Mouse (Mus musculus) limb, embryonic 11.5 days (tissue): ENCODE measurements around the gene Dnaaf5. TPM values are rescaled to one million over a fixed set of nuclear protein-coding genes. Genes with fewer than 3 reads are reported as not detected.

ENCODE experiments used
- ATAC-seq: fragments of 200-750 bp; cut with Nextera tagmentation; 2 replicates; pipeline ENCODE4 v1.8.0; 2017; ENCODE audit warnings: low read depth; ENCODE audit not compliant: insufficient number of reproducible peaks, low FRiP score, low TSS enrichment
- DNase-seq: peaks from one replicate; pipeline ENCODE4 v3.0.0-alpha.2; 2015; ENCODE audit warnings: low spot score
- H3K27ac ChIP-seq: fragments of 300-500 bp; sonication (generic); replicated peaks from 2 replicates; pipeline ENCODE4 v1.5.1; 2014; ENCODE audit warnings: low read depth, mild to moderate bottlenecking, low read length
- H3K27me3 ChIP-seq: fragments of 300-500 bp; sonication (generic); 2 replicates; pipeline ENCODE4 v1.6.1; 2014; ENCODE audit warnings: mild to moderate bottlenecking, low read length, mixed read lengths; ENCODE audit not compliant: control insufficient read depth, insufficient read depth
- H3K36me3 ChIP-seq: fragments of 300-500 bp; sonication (generic); 2 replicates; pipeline ENCODE4 v1.6.1; 2014; ENCODE audit warnings: mild to moderate bottlenecking, low read length, moderate library complexity, mixed read lengths; ENCODE audit not compliant: control insufficient read depth, insufficient read depth
- H3K4me1 ChIP-seq: fragments of 300-500 bp; sonication (generic); 2 replicates; pipeline ENCODE4 v1.6.1; 2014; ENCODE audit warnings: low read length, mixed read lengths; ENCODE audit not compliant: control insufficient read depth, insufficient read depth
- H3K4me2 ChIP-seq: fragments of 300-500 bp; sonication (generic); 2 replicates; pipeline ENCODE4 v1.6.1; 2014; ENCODE audit warnings: low read depth, mild to moderate bottlenecking, moderate library complexity; ENCODE audit not compliant: severe bottlenecking
- H3K4me3 ChIP-seq: fragments of 300-500 bp; sonication (generic); 2 replicates; pipeline ENCODE4 v1.5.1; 2014; ENCODE audit warnings: low read depth, low read length
- H3K9ac ChIP-seq: fragments of 300-500 bp; sonication (generic); 2 replicates; pipeline ENCODE4 v1.6.1; 2014; ENCODE audit warnings: mild to moderate bottlenecking, low read length
- H3K9me3 ChIP-seq: fragments of 300-500 bp; sonication (generic); 2 replicates; pipeline ENCODE4 v1.6.1; 2016; ENCODE audit warnings: low read length; ENCODE audit not compliant: control insufficient read depth
- WGBS: fragments of 180-500 bp; shearing (Covaris S2); extraction: QIAGEN DNeasy Blood & Tissue Kit; methylation state at CpG from one replicate; pipeline ENCODE4 v1.1.7; 2014; 5-methylcytosine and 5-hydroxymethylcytosine counted together
- polyA plus RNA-seq: library from polyadenylated mRNA; unstranded; fragments of >200 nt; fragmentation: Nextera tagmentation; extraction: Ambion mirVana; gene quantifications from 2 replicates; pipeline ENCODE4 v1.2.1, GENCODE M21; 2014

Dnaaf5 gene
- polyA plus RNA-seq, 1 experiment from 2014 or later, result 11.0 TPM

DNA sequence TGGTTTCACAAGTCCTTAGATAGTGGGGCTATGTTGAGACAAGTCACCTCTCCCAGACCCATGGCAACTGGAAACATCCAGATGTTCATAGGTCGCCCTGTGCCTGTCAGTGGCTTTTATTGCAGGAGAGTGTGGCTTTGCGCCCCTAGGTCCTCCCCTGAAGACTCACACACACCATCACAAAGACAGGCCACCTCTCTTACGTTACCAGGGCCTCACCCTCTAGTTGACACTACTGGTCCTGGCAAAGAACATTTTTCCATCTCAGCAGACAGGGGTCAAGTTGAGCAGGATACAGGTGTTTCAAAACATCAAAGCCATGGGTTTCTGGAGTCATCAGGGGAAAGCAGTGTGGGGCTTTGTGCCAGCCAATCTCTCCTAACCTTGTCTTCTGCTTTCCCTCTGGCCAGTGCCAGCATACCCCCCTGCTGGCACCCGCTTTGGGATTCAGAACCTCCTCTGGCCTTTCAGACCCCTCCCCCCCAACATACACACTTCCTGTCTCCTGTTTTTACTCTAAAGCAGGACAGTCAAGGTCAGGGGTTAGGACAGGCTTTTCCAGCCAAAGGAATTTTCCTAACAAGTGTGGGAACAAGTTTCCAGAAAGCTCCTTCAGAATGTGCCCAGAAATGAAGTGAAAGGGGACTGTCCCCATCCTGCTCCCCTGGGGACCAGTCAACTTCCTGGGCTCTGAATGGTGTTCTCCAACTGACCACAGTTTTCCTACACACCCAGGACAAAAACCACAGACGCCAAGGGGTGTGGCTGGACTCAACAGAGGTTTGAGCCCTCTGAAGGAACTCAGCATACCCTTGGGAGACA, 31.7 kb upstream of the Dnaaf5 start:
- H3K9ac ChIP-seq, result no peak overlapping the region
- no peak overlapping the region for H3K4me3 ChIP-seq
- ATAC-seq (no peak), DNase-seq (no peak)
- no peaks in the 10 kb centered on the region for H3K9me3 ChIP-seq
- WGBS, result 69% methylated on average over 5 of the region's 5 CpGs
- no peak overlapping the region for H3K4me2 ChIP-seq
- no peak overlapping the region for H3K27ac ChIP-seq
- H3K36me3 ChIP-seq, result no peaks in the 10 kb centered on the region
- H3K4me1 ChIP-seq, result peaks cover 4% of the 10 kb centered on the region; the same call in 1 of the 2 replicates
- H3K27me3 ChIP-seq, result no peaks in the 10 kb centered on the region

DNA sequence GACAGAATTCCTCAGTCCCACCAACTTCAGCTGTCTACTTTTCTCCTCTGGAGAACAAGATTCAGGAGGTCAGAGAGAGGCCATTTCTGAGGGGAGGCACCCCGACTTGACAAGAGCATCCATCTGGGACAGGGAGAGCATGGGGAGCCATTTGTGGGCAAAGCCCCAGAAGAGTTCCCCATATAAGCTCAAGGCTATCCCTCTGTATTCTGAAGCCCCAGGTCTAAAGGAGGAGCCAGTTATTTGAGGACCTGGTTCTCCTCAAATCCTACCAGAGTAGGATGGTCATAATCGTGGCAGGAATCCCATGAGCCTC, 31.1 kb upstream of the Dnaaf5 start:
- no peaks in the 10 kb centered on the region for H3K27me3 ChIP-seq
- no peak overlapping the region for H3K4me2 ChIP-seq
- no peak overlapping the region for H3K27ac ChIP-seq
- no peak for DNase-seq
- no peak overlapping the region for H3K9ac ChIP-seq
- no peaks in the 10 kb centered on the region for H3K9me3 ChIP-seq
- ATAC-seq, result no peak
- no peak overlapping the region for H3K4me3 ChIP-seq
- WGBS, result 55% methylated on average over 2 of the region's 2 CpGs
- no peaks in the 10 kb centered on the region for H3K36me3 ChIP-seq
- H3K4me1 ChIP-seq, result peaks cover 4% of the 10 kb centered on the region; the same call in 1 of the 2 replicates

DNA sequence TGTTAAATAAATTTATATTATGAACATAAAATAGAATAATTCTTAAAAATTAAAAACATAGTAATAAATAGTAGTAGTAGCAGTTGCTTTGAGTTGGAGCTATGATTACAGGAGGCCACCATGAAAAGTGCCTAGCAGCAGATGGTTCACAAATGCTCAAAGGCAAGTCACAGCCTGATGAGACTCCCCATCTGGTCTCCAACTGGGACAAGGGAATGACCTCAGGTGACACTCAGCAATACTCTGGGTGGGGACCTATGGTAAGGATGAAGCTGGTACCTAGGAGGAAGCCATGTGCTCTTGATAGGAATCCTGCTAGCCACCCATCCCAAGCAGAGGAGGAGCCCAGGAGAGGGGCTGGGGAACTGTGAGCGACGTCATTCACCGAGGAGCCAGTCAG, 24.3 kb upstream of the Dnaaf5 start:
- peaks cover 8% of the 10 kb centered on the region for H3K27me3 ChIP-seq
- no peaks in the 10 kb centered on the region; the same call in 1 of the 2 replicates for H3K36me3 ChIP-seq
- no peak overlapping the region for H3K4me3 ChIP-seq
- no peak for ATAC-seq
- H3K27ac ChIP-seq, result no peak overlapping the region
- H3K4me1 ChIP-seq, result 0 out of 2 replicates have a peak, but pooled peaks cover 3% of the 10 kb centered on the region
- H3K4me2 ChIP-seq, result no peak overlapping the region
- 66% methylated on average over 3 of the region's 3 CpGs for WGBS
- H3K9me3 ChIP-seq, result no peaks in the 10 kb centered on the region
- H3K9ac ChIP-seq, result no peak overlapping the region
- no peak for DNase-seq

- 0 out of 2 replicates have a peak, but pooled peaks cover 3% of the 10 kb centered on the region for H3K4me1 ChIP-seq
- no peaks in the 10 kb centered on the region; the same call in 1 of the 2 replicates for H3K36me3 ChIP-seq
- peaks cover 8% of the 10 kb centered on the region for H3K27me3 ChIP-seq
- 44% methylated on average over 12 of the region's 12 CpGs for WGBS
- H3K4me2 ChIP-seq, result peak overlapping the region; percentile 97
- no peaks in the 10 kb centered on the region for H3K9me3 ChIP-seq
- DNase-seq (no peak), ATAC-seq (no peak)
- no peak overlapping the region for H3K27ac ChIP-seq
- H3K9ac ChIP-seq, result no peak overlapping the region
- peak overlapping the region; percentile 50; the same call in 1 of the 2 replicates for H3K4me3 ChIP-seq
Measured at GRCm38 (mm10) chr5:139128476-139129065, 21.5 kb upstream of the Dnaaf5 start.

DNA sequence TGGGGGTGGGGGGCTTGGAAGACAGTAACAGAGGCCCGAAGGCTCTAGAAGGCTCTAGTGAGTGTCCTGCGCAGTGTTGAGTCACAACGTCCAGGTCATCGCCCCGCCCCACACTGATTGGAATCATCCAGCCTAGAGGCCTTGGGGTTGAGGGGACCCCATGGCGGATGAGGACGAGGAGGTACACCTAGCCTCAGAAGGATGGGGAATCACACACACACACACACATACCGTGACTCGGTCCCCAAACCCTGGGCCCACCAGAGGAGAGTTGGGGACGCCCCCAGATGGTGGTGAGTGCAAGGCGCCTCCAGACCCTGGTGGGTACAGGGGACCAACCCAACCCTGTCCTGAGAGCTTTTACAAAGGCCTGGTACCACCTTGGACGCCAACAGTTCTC, 20.9 kb upstream of the Dnaaf5 start:
- no peak overlapping the region for H3K27ac ChIP-seq

GRCm38 (mm10) chr5:139129572-139130151, 20.4 kb upstream of the Dnaaf5 start:
- Histone ChIP-seq H3K27me3 (peaks cover 8% of the 10 kb centered on the region), H3K4me2 (peak overlapping the region; percentile 97), H3K4me1 (0 out of 2 replicates have a peak, but pooled peaks cover 3% of the 10 kb centered on the region), H3K27ac (no peak overlapping the region), H3K36me3 (no peaks in the 10 kb centered on the region; the same call in 1 of the 2 replicates), H3K9ac (peak overlapping the region; percentile 59), H3K4me3 (peak overlapping the region; percentile 50), H3K9me3 (no peaks in the 10 kb centered on the region)
- peak; percentile 51; the same call in 1 of the 2 replicates for ATAC-seq
- DNase-seq, result peak; percentile 35
- 4% methylated on average over 35 of the region's 55 CpGs for WGBS

More for the DNA sequence above, 20.9 kb upstream of the Dnaaf5 start:
- Histone ChIP-seq H3K27me3 (peaks cover 8% of the 10 kb centered on the region), H3K4me3 (peak overlapping the region; percentile 50), H3K4me2 (peak overlapping the region; percentile 97), H3K9me3 (no peaks in the 10 kb centered on the region), H3K4me1 (0 out of 2 replicates have a peak, but pooled peaks cover 3% of the 10 kb centered on the region), H3K36me3 (no peaks in the 10 kb centered on the region; the same call in 1 of the 2 replicates), H3K9ac (peak overlapping the region; percentile 59)
- DNase-seq, result peak; percentile 27
- WGBS, result 10% methylated on average over 12 of the region's 12 CpGs
- peak; percentile 67; the same call in 1 of the 2 replicates for ATAC-seq

GRCm38 (mm10) chr5:139130351-139130750, 19.7 kb upstream of the Dnaaf5 start:
- H3K9ac ChIP-seq, result no peak overlapping the region
- no peaks in the 10 kb centered on the region for H3K9me3 ChIP-seq
- DNase-seq, result no peak
- H3K4me3 ChIP-seq, result no peak overlapping the region
- no peak overlapping the region for H3K27ac ChIP-seq
- WGBS, result 70% methylated on average over 5 of the region's 5 CpGs
- no peak overlapping the region for H3K4me2 ChIP-seq
- 0 out of 2 replicates have a peak, but pooled peaks cover 3% of the 10 kb centered on the region for H3K4me1 ChIP-seq
- ATAC-seq, result no peak
- H3K36me3 ChIP-seq, result no peaks in the 10 kb centered on the region; the same call in 1 of the 2 replicates
- H3K27me3 ChIP-seq, result peaks cover 8% of the 10 kb centered on the region

GRCm38 (mm10) chr5:139134501-139134900, 15.5 kb upstream of the Dnaaf5 start:
- Histone ChIP-seq H3K4me3 (no peak overlapping the region), H3K27ac (no peak overlapping the region), H3K9me3 (no peaks in the 10 kb centered on the region), H3K36me3 (no peaks in the 10 kb centered on the region), H3K4me1 (0 out of 2 replicates have a peak, but pooled peaks cover 3% of the 10 kb centered on the region), H3K27me3 (peaks cover 8% of the 10 kb centered on the region), H3K4me2 (no peak overlapping the region), H3K9ac (no peak overlapping the region)
- 82% methylated on average over 8 of the region's 8 CpGs for WGBS
- DNase-seq, result no peak
- ATAC-seq, result no peak
